Mouse (Mus musculus) neural tube, embryonic 14.5 days (tissue): ENCODE data around the gene Plppr1. TPM values are rescaled to one million over a fixed set of nuclear protein-coding genes. Genes with fewer than 3 reads are reported as not detected.
"Not testable (repeated sequence)": the region's sequence is repeated elsewhere in the genome, so short reads cannot be mapped to it uniquely, and the experiment has no call there.

Experiments
- ATAC-seq: fragments of 200-750 bp; cut with Nextera tagmentation; 2 replicates; pipeline ENCODE4 v1.8.0; 2017; ENCODE audit warnings: low read depth, mild to moderate bottlenecking, moderate TSS enrichment, moderate library complexity
- H3K27ac ChIP-seq: fragments of 300-500 bp; sonication (generic); 2 replicates; pipeline ENCODE4 v1.5.1; 2014; ENCODE audit warnings: low read depth, mild to moderate bottlenecking, control low read depth, low read length, moderate library complexity, mixed read lengths
- H3K27me3 ChIP-seq: fragments of 300-500 bp; sonication (generic); 2 replicates; pipeline ENCODE4 v1.6.1; 2014; ENCODE audit warnings: low read length; ENCODE audit not compliant: control insufficient read depth, insufficient read depth
- H3K36me3 ChIP-seq: fragments of 300-500 bp; sonication (generic); 2 replicates; pipeline ENCODE4 v1.6.1; 2014; ENCODE audit warnings: low read length, mixed read lengths; ENCODE audit not compliant: control insufficient read depth, insufficient read depth
- H3K4me1 ChIP-seq: fragments of 300-500 bp; sonication (generic); 2 replicates; pipeline ENCODE4 v1.6.1; 2014; ENCODE audit warnings: low read length; ENCODE audit not compliant: control insufficient read depth, insufficient read depth
- H3K4me2 ChIP-seq: fragments of 300-500 bp; sonication (generic); 2 replicates; pipeline ENCODE4 v1.6.1; 2014; ENCODE audit warnings: mild to moderate bottlenecking, low read depth, low read length, control low read depth
- H3K4me3 ChIP-seq: fragments of 300-500 bp; sonication (generic); 2 replicates; pipeline ENCODE4 v1.5.1; 2014; ENCODE audit warnings: low read depth, low read length, control low read depth, mixed read lengths
- H3K9ac ChIP-seq: fragments of 300-500 bp; sonication (generic); replicated peaks from 2 replicates; pipeline ENCODE4 v1.6.1; 2014; ENCODE audit warnings: low read depth, mild to moderate bottlenecking, control low read depth, low read length, mixed read lengths
- H3K9me3 ChIP-seq: fragments of 300-500 bp; sonication (generic); 2 replicates; pipeline ENCODE4 v1.6.1; 2016; ENCODE audit warnings: low read length; ENCODE audit not compliant: control insufficient read depth
- WGBS: fragments of 180-500 bp; shearing (Covaris S2); extraction: QIAGEN DNeasy Blood & Tissue Kit; methylation state at CpG from one replicate; pipeline ENCODE4 v1.1.7; 2014; 5-methylcytosine and 5-hydroxymethylcytosine counted together
- polyA plus RNA-seq: library from polyadenylated mRNA; unstranded; fragments of >200 nt; fragmentation: Nextera tagmentation; extraction: Ambion mirVana; gene quantifications from 2 replicates; pipeline ENCODE4 v1.2.1, GENCODE M21; 2014

Plppr1 gene
- polyA plus RNA-seq, 1 experiment from 2014 or later, result 116 TPM

- H3K4me3 ChIP-seq, result no peak overlapping the region
- no peak; the same call in 1 of the 2 replicates for ATAC-seq
- H3K36me3 ChIP-seq, result no peaks in the 10 kb centered on the region
- no peak overlapping the region for H3K9ac ChIP-seq
- H3K4me2 ChIP-seq, result no peak overlapping the region
- H3K27ac ChIP-seq, result peak overlapping the region; percentile 69
- no peaks in the 10 kb centered on the region for H3K27me3 ChIP-seq
- peaks cover 14% of the 10 kb centered on the region for H3K4me1 ChIP-seq
- 81% methylated on average over 14 of the region's 15 CpGs for WGBS
- H3K9me3 ChIP-seq, result no peaks in the 10 kb centered on the region
Observed at GRCm38 (mm10) chr4:49284692-49285291, 225.7 kb downstream of the Plppr1 start.

GRCm38 (mm10) chr4:49285340-49286196 is 226.5 kb downstream of the Plppr1 start:
- H3K4me2 ChIP-seq, result peak overlapping the region; percentile 16; the same call in 1 of the 2 replicates
- H3K36me3 ChIP-seq, result no peaks in the 10 kb centered on the region
- H3K4me3 ChIP-seq, result no peak overlapping the region
- no peak overlapping the region for H3K9ac ChIP-seq
- no peaks in the 10 kb centered on the region for H3K9me3 ChIP-seq
- ATAC-seq, result peak; percentile 74
- no peaks in the 10 kb centered on the region for H3K27me3 ChIP-seq
- 57% methylated on average over 15 of the region's 15 CpGs for WGBS
- H3K27ac ChIP-seq, result peak overlapping the region; percentile 69
- peaks cover 14% of the 10 kb centered on the region for H3K4me1 ChIP-seq

GRCm38 (mm10) chr4:49286197-49286492 is 227.1 kb downstream of the Plppr1 start:
- no peak overlapping the region for H3K9ac ChIP-seq
- no peaks in the 10 kb centered on the region for H3K36me3 ChIP-seq
- peak overlapping the region; percentile 16; the same call in 1 of the 2 replicates for H3K4me2 ChIP-seq
- peak overlapping the region; percentile 69; the same call in 1 of the 2 replicates for H3K27ac ChIP-seq
- WGBS, result 54% methylated on average over 4 of the region's 4 CpGs
- peak; percentile 82 for ATAC-seq
- no peaks in the 10 kb centered on the region for H3K9me3 ChIP-seq
- H3K27me3 ChIP-seq, result no peaks in the 10 kb centered on the region
- H3K4me3 ChIP-seq, result no peak overlapping the region
- peaks cover 14% of the 10 kb centered on the region for H3K4me1 ChIP-seq

- ATAC-seq, result peak; percentile 79
- Histone ChIP-seq H3K4me1 (no peaks in the 10 kb centered on the region), H3K27me3 (no peaks in the 10 kb centered on the region), H3K9me3 (no peaks in the 10 kb centered on the region), H3K36me3 (no peaks in the 10 kb centered on the region), H3K4me2 (no peak overlapping the region), H3K9ac (no peak overlapping the region), H3K27ac (no peak overlapping the region), H3K4me3 (no peak overlapping the region)
- WGBS, result 42% methylated on average over 1 of the region's 1 CpGs
Observed at GRCm38 (mm10) chr4:49296434-49296833, 237.4 kb downstream of the Plppr1 start.

GRCm38 (mm10) chr4:49299576-49299975 is 240.5 kb downstream of the Plppr1 start:
- no peaks in the 10 kb centered on the region for H3K9me3 ChIP-seq
- no peaks in the 10 kb centered on the region for H3K36me3 ChIP-seq
- H3K4me2 ChIP-seq, result no peak overlapping the region
- no peak overlapping the region for H3K27ac ChIP-seq
- ATAC-seq, result no peak
- H3K9ac ChIP-seq, result no peak overlapping the region
- H3K4me3 ChIP-seq, result no peak overlapping the region
- WGBS, result 43% methylated on average over 1 of the region's 1 CpGs
- no peaks in the 10 kb centered on the region for H3K4me1 ChIP-seq
- no peaks in the 10 kb centered on the region for H3K27me3 ChIP-seq

GRCm38 (mm10) chr4:49321903-49322635 is 263.0 kb downstream of the Plppr1 start:
- Histone ChIP-seq H3K27me3 (no peaks in the 10 kb centered on the region), H3K4me2 (no peak overlapping the region), H3K9me3 (no peaks in the 10 kb centered on the region), H3K36me3 (no peaks in the 10 kb centered on the region), H3K27ac (no peak overlapping the region), H3K4me1 (no peaks in the 10 kb centered on the region), H3K4me3 (no peak overlapping the region), H3K9ac (no peak overlapping the region)
- 54% methylated on average over 6 of the region's 6 CpGs for WGBS
- ATAC-seq, result peak; percentile 83

GRCm38 (mm10) chr4:49337949-49338348 is 278.9 kb downstream of the Plppr1 start:
- not testable (repeated sequence) for H3K9me3 ChIP-seq, H3K27ac ChIP-seq, H3K4me1 ChIP-seq, H3K9ac ChIP-seq, H3K36me3 ChIP-seq, H3K4me2 ChIP-seq, ATAC-seq, H3K4me3 ChIP-seq, H3K27me3 ChIP-seq
- 93% methylated on average over 3 of the region's 4 CpGs for WGBS

- not testable (repeated sequence) for H3K9me3 ChIP-seq, ATAC-seq, H3K36me3 ChIP-seq, H3K9ac ChIP-seq, H3K4me1 ChIP-seq, H3K4me2 ChIP-seq, H3K27ac ChIP-seq, H3K27me3 ChIP-seq, H3K4me3 ChIP-seq
- WGBS, result 82% methylated on average over 3 of the region's 3 CpGs
Observed at GRCm38 (mm10) chr4:49340091-49340490, 281.0 kb downstream of the Plppr1 start.

- H3K27ac ChIP-seq, H3K36me3 ChIP-seq, ATAC-seq, H3K4me3 ChIP-seq, H3K9me3 ChIP-seq, H3K27me3 ChIP-seq, H3K4me2 ChIP-seq, H3K9ac ChIP-seq, H3K4me1 ChIP-seq: not testable (repeated sequence)
- 65% methylated on average over 1 of the region's 1 CpGs for WGBS
Observed at GRCm38 (mm10) chr4:49348001-49348400, 288.9 kb downstream of the Plppr1 start.
